Mouse (Mus musculus) CH12.LX (cell line): ENCODE data around the gene Appl1.
A peak's percentile ranks its signal among the peaks of the same experiment; 100 is the strongest.

Experiments used
- CHD2 ChIP-seq: IDR thresholded peaks from 2 replicates; pipeline ENCODE4 v1.6.1; 2011; ENCODE audit warnings: low read length, improper control_type of control experiment
- CTCF ChIP-seq, 2 experiments: IDR thresholded peaks in 1 of 2; conservative IDR thresholded peaks in 1 of 2; 2 replicates each; pipeline ENCODE4 v1.5.1; 2011 to 2012; ENCODE audit warnings: low read depth in 2 of 2, low read length in 2 of 2, improper control_type of control experiment in 1 of 2, inconsistent platforms in 1 of 2, mild to moderate bottlenecking in 1 of 2, moderate library complexity in 1 of 2
- JUND ChIP-seq: conservative IDR thresholded peaks from 2 replicates; pipeline ENCODE4 v1.6.1; 2011; ENCODE audit warnings: low read depth, low read length, improper control_type of control experiment
- MAX ChIP-seq: IDR thresholded peaks from 2 replicates; pipeline ENCODE4 v1.6.1; 2011; ENCODE audit warnings: low read length, improper control_type of control experiment
- MAZ ChIP-seq: IDR thresholded peaks from 2 replicates; pipeline ENCODE4 v1.6.1; 2012; ENCODE audit warnings: low read depth, mild to moderate bottlenecking, inconsistent platforms, low read length, improper control_type of control experiment, moderate library complexity
- MYC ChIP-seq: IDR thresholded peaks from 2 replicates; pipeline ENCODE4 v1.6.1; 2011; ENCODE audit warnings: low read depth, mild to moderate bottlenecking, improper control_type of control experiment, low read length
- NRF1 ChIP-seq: IDR thresholded peaks from 2 replicates; pipeline ENCODE4 v1.6.1; 2014; ENCODE audit warnings: low read depth, mild to moderate bottlenecking, inconsistent platforms, low read length, improper control_type of control experiment, moderate library complexity
- RAD21 ChIP-seq: IDR thresholded peaks from 2 replicates; pipeline ENCODE4 v1.6.1; 2011; ENCODE audit warnings: low read depth, mild to moderate bottlenecking, low read length, improper control_type of control experiment, moderate library complexity
- SIN3A ChIP-seq: IDR thresholded peaks from 2 replicates; pipeline ENCODE4 v1.6.1; 2012; ENCODE audit warnings: low read length, improper control_type of control experiment, inconsistent platforms

GRCm38 (mm10) chr14:26981494-26982149 is 10.6 kb upstream of the Appl1 start:
- TF ChIP-seq CHD2 (no peak), NRF1 (no peak), MYC (no peak), MAZ (no peak), JUND (no peak), RAD21 (peak; percentile 46), MAX (no peak), SIN3A (no peak), CTCF (conservative IDR thresholded peaks at IDR 0.05 in 1 of 2, IDR thresholded peaks at IDR 0.05 in 1 of 2; ENCODE audit: low read depth in 2 of 2, low read length in 2 of 2) (peak in 1 of 2 experiments; percentile 61; a peak in 2 of 4 replicates)
